ENCODE assay signal across 1 mouse cellular context in the genomic region with DNA sequence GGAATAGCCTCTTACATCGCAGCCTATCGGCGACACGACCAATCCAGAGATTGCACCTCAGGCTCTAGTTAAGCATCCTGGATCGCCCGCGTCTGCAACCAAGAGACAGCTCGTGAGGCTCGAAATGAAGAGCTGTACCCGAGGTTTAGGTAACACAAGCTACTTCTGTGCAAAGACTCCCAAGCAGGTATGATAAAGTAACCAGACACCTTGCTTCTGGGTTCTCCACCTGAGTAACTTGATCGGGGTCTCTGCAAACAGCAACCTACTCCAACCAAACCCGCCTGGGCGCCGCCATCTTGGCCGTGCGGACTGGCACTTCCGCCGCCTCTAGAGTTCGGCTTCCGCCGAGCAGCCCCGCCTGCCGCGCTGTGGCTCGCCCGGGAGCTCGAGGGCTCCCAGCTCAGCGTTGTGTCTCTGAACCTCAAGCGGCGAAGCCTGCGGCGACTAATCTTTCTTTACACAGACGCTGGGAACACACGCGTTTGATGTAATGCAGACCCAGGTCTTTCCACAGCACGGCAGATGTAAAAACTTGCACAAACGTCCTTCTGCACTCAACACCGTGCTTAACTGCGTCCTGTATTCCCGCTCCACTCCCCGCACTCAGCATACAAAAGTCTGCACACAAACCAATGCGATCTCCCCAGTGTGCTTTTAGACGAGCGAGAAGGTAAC.
TF ChIP-seq lines count a peak whose summit lies in the region.

A gene (minus strand): TSS at position 332 of the 678 bp plus-strand sequence.

TF ChIP-seq in MEL, 35 proteins besides CTCF, POLR2A, EP300 and RAD21 (continued from another document):
- no peak for TF ChIP-seq USF1 (IDR thresholded peaks at IDR 0.05; ENCODE audit: low read depth, low read length)
- TF ChIP-seq ZKSCAN1 (IDR thresholded peaks at IDR 0.05; ENCODE audit: low read depth, low read length): no peak
- no peak for TF ChIP-seq MAFK (IDR thresholded peaks at IDR 0.05; ENCODE audit: borderline replicate concordance, low read depth, low read length)
- no peak; the same call in none of the 2 replicates for TF ChIP-seq SIN3A (IDR thresholded peaks at IDR 0.05; ENCODE audit: low read length)
